Mouse (Mus musculus): ENCODE measurements around the gene Pqlc3. TPM values are rescaled to one million over a fixed set of nuclear protein-coding genes. Genes with fewer than 3 reads are reported as not detected.

Gene Pqlc3
- polyA plus RNA-seq (2017; shearing (Covaris generic)): 25.7 TPM

GRCm38 (mm10) chr12:16999739-17000497 is at the start of gene Pqlc3:
Gene Pqlc3, minus strand, starts transcription at chr12:17000408.

GRCm38 (mm10) chr12:17011100-17011870 is 11.1 kb upstream of the Pqlc3 start, which contains the start of gene 2410004P03Rik:
Gene 2410004P03Rik, minus strand, starts transcription at chr12:17011727.

Other genes starting within 250 kb of the Pqlc3 start
- gene Greb1, start 199.5 kb downstream of the Pqlc3 start, polyA plus RNA-seq (2017; shearing (Covaris generic)): 0.22 TPM
- gene E2f6, start 189.4 kb downstream of the Pqlc3 start, polyA plus RNA-seq (2017; shearing (Covaris generic)): 16.1 TPM
- gene Rock2, start 105.5 kb downstream of the Pqlc3 start, polyA plus RNA-seq (2017; shearing (Covaris generic)): 46.1 TPM
- gene 2410004P03Rik, start 11.3 kb upstream of the Pqlc3 start, polyA plus RNA-seq (2017; shearing (Covaris generic)): 0.24 TPM
- not detected for gene Kcnf1, start 176.5 kb upstream of the Pqlc3 start, polyA plus RNA-seq (2017; shearing (Covaris generic))

All from effector memory CD4-positive, alpha-beta T cell, adult 5 months (primary cell).